Mouse (Mus musculus): ENCODE data around the gene Olfr740. TPM values are rescaled to one million over a fixed set of nuclear protein-coding genes. Genes with fewer than 3 reads are reported as not detected.

The Olfr740 gene
- not detected in 2 replicates for polyA plus RNA-seq (2015; fragmentation: Nextera tagmentation; extraction: Ambion mirVana)

DNA sequence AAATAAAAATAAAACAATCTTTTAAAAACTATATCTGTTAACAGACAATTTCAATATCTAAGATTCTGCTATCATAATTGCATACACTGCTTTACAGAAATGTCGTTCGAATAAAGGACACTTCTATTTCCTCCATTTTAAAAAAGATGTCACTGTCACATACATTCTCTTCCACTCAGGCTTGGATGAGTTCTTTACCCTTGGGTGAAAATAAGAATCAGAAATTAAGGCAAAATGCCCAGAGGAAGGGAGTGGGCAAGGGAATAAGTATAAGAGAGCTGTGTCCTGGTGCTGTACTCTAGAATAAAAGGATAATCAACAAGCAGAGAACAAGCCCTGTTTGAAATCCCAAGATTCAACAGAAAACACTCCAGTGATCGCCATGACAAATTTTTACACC lies at the start of gene Olfr740:
Gene Olfr740 (plus strand): TSS at position 301 of the 400 bp plus-strand sequence.
- 82% methylated on average over 3 of the region's 3 CpGs for WGBS
- Histone ChIP-seq H3K4me3 (ENCODE audit: low read length) (no peak within 1 kb of the TSS), H3K9ac (replicated peaks; ENCODE audit: low read length) (no peak within 1 kb of the TSS), H3K9me3 (ENCODE audit: low read length) (no peaks in the 10 kb centered on the region), H3K27ac (ENCODE audit: low read length) (no peak within 1 kb of the TSS), H3K4me2 (replicated peaks; ENCODE audit: low read depth, low read length) (no peak within 1 kb of the TSS), H3K4me1 (ENCODE audit: insufficient read depth, low read length) (no peaks in the 10 kb centered on the region), H3K27me3 (ENCODE audit: insufficient read depth, low read length) (no peaks in the 10 kb centered on the region), H3K36me3 (ENCODE audit: insufficient read depth, low read length) (no peaks in the 10 kb centered on the region)
- ATAC-seq (ENCODE audit: low FRiP score, low TSS enrichment), result no peak

DNA sequence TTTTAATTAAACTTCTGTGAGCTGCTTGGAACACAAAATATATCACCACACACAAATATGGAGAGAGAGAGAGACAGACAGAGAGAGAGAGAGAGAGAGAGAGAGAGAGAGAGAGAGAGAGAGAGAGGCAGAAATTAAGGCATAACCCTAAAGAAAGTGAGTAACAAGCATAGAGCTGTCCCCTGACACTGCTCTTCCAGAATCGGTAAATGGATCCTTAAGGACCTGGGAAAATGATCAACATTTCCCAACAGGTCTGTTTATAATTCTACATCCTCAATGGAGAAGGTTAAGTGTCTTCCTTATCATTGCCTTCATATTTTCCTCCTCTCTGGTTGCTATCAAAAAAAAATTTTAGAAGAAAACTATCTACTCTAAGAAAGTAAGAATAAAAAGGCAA lies 38.1 kb upstream of the Olfr740 start, which contains the start of gene Olfr738:
Gene Olfr738 (plus strand): TSS at position 301 of the 400 bp plus-strand sequence.
- WGBS, result 83% methylated on average over 1 of the region's 1 CpGs
- Histone ChIP-seq H3K4me2 (replicated peaks; ENCODE audit: low read depth, low read length) (no peak within 1 kb of the TSS), H3K27ac (ENCODE audit: low read length) (no peak within 1 kb of the TSS), H3K9me3 (ENCODE audit: low read length) (no peaks in the 10 kb centered on the region), H3K36me3 (ENCODE audit: insufficient read depth, low read length) (no peaks in the 10 kb centered on the region), H3K4me1 (ENCODE audit: insufficient read depth, low read length) (no peaks in the 10 kb centered on the region), H3K4me3 (ENCODE audit: low read length) (no peak within 1 kb of the TSS), H3K9ac (replicated peaks; ENCODE audit: low read length) (no peak within 1 kb of the TSS), H3K27me3 (ENCODE audit: insufficient read depth, low read length) (no peaks in the 10 kb centered on the region)
- no peak for ATAC-seq (ENCODE audit: low FRiP score, low TSS enrichment)

DNA sequence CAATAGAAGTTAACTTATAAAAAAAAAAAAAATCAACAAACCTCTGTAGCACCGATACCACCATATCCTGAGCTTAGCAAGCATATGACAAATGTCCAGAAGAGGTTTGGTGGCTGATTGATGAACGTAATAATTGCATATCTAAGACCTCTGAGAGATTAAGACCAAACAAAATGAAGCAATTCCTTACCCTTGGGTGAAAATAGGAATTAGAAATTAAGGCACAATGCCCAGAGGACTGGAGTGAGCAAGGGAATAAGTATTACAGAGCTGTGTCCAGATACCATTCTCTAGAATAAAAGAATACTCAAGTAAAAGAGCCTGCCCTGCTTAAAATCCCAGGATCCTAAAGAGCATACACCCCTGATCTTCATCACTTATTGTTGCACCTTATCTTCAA lies 27.0 kb upstream of the Olfr740 start, which contains the start of gene Olfr739:
Gene Olfr739 (plus strand): TSS at position 301 of the 400 bp plus-strand sequence.
- no peak for ATAC-seq (ENCODE audit: low FRiP score, low TSS enrichment)
- Histone ChIP-seq H3K27ac (ENCODE audit: low read length) (no peak within 1 kb of the TSS), H3K4me3 (ENCODE audit: low read length) (no peak within 1 kb of the TSS), H3K9me3 (ENCODE audit: low read length) (no peaks in the 10 kb centered on the region), H3K4me2 (replicated peaks; ENCODE audit: low read depth, low read length) (no peak within 1 kb of the TSS), H3K4me1 (ENCODE audit: insufficient read depth, low read length) (no peaks in the 10 kb centered on the region), H3K9ac (replicated peaks; ENCODE audit: low read length) (no peak within 1 kb of the TSS), H3K36me3 (ENCODE audit: insufficient read depth, low read length) (no peaks in the 10 kb centered on the region), H3K27me3 (ENCODE audit: insufficient read depth, low read length) (no peaks in the 10 kb centered on the region)
- 73% methylated on average over 2 of the region's 2 CpGs for WGBS

DNA sequence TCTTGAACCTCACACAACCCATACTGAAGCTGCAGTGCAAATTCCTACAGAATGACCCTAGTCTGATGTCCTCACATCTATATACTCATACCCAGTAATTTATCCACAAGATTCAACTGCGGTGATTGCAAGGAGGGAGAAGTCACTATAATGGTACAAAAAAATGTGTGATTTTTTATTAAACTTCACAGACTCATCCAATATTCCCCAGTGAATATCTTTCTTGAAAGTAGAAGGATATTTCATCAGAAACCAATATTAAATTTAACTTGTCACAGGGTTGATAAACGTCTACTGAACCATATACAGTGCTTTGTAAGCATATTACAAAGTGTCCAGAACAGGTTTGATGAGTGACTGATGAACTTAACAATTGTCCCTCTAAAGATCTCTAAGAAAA lies 27.1 kb downstream of the Olfr740 start, which contains the start of gene Olfr741:
Gene Olfr741 (plus strand): TSS at position 301 of the 400 bp plus-strand sequence.
- H3K4me3 ChIP-seq (ENCODE audit: low read length), result no peak within 1 kb of the TSS
- ATAC-seq (ENCODE audit: low FRiP score, low TSS enrichment), result no peak
- WGBS, result 71% methylated on average over 2 of the region's 2 CpGs

DNA sequence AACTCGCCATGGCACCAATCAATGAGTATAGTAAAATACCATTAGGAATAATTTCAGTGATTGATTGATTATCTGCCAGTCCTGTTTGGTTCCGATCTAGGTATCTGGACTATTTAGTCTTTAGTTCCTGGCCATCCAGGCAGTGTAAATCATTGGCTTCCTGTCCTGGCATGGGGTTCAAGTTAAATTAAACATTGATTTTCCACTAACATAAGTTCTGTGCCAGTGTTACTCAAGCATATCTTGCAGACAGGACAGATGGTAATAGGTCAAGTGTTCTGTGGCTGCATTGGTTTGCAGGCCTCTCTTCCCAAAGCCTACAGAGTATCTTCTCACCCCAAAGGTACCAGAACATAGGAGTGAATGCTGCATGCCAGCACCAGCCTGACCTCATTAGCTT lies 33.1 kb downstream of the Olfr740 start:
- Histone ChIP-seq H3K27me3 (ENCODE audit: insufficient read depth, low read length) (no peaks in the 10 kb centered on the region), H3K36me3 (ENCODE audit: insufficient read depth, low read length) (no peaks in the 10 kb centered on the region), H3K9ac (replicated peaks; ENCODE audit: low read length) (no peak overlapping the region), H3K9me3 (ENCODE audit: low read length) (no peaks in the 10 kb centered on the region), H3K4me2 (replicated peaks; ENCODE audit: low read depth, low read length) (no peak overlapping the region), H3K4me3 (ENCODE audit: low read length) (no peak overlapping the region), H3K27ac (ENCODE audit: low read length) (no peak overlapping the region), H3K4me1 (ENCODE audit: insufficient read depth, low read length) (no peaks in the 10 kb centered on the region)
- WGBS, result 66% methylated on average over 2 of the region's 2 CpGs
- ATAC-seq (ENCODE audit: low FRiP score, low TSS enrichment), result no peak

More for the DNA sequence above, 27.1 kb downstream of the Olfr740 start, which contains the start of gene Olfr741:
- H3K4me1 ChIP-seq (ENCODE audit: insufficient read depth, low read length), result no peaks in the 10 kb centered on the region
- no peak within 1 kb of the TSS for H3K27ac ChIP-seq (ENCODE audit: low read length)
- H3K9me3 ChIP-seq (ENCODE audit: low read length), result no peaks in the 10 kb centered on the region
- no peak within 1 kb of the TSS for H3K4me2 ChIP-seq (replicated peaks; ENCODE audit: low read depth, low read length)
- no peak within 1 kb of the TSS for H3K9ac ChIP-seq (replicated peaks; ENCODE audit: low read length)
- no peaks in the 10 kb centered on the region for H3K27me3 ChIP-seq (ENCODE audit: insufficient read depth, low read length)
- no peaks in the 10 kb centered on the region for H3K36me3 ChIP-seq (ENCODE audit: insufficient read depth, low read length)

DNA sequence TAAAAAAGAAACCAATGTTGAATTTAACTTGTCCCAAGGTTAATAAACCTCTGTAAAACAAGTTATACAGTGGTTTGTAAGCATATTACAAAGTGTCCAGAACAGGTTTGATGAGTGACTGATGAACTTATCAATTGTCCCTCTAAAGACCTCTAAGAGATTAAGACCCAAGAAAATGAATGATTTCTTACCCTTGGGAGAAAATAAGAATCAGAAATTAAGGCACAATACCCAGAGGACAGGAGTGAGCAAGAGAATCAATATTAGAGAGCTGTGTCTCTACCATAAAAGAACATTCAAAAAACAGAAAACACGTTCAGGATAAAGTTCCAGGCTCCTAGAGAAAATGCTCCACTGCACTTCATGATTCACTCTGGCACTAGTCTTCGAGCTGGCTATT lies 58.0 kb downstream of the Olfr740 start, which contains the start of gene Olfr742:
Gene Olfr742 (plus strand): TSS at position 301 of the 400 bp plus-strand sequence.
- Histone ChIP-seq H3K27ac (ENCODE audit: low read length) (no peak within 1 kb of the TSS), H3K9ac (replicated peaks; ENCODE audit: low read length) (no peak within 1 kb of the TSS), H3K4me1 (ENCODE audit: insufficient read depth, low read length) (no peaks in the 10 kb centered on the region), H3K27me3 (ENCODE audit: insufficient read depth, low read length) (no peaks in the 10 kb centered on the region), H3K9me3 (ENCODE audit: low read length) (no peaks in the 10 kb centered on the region), H3K4me3 (ENCODE audit: low read length) (no peak within 1 kb of the TSS), H3K36me3 (ENCODE audit: insufficient read depth, low read length) (no peaks in the 10 kb centered on the region), H3K4me2 (replicated peaks; ENCODE audit: low read depth, low read length) (no peak within 1 kb of the TSS)
- 53% methylated on average over 2 of the region's 2 CpGs for WGBS
- no peak for ATAC-seq (ENCODE audit: low FRiP score, low TSS enrichment)

Other genes with a start within 250 kb of the Olfr740 start
- gene Olfr731, start 203.7 kb upstream of the Olfr740 start, polyA plus RNA-seq (2015; fragmentation: Nextera tagmentation; extraction: Ambion mirVana), result not detected in 2 replicates
- not detected in 2 replicates for gene Olfr732, start 161.3 kb upstream of the Olfr740 start, polyA plus RNA-seq (2015; fragmentation: Nextera tagmentation; extraction: Ambion mirVana)
- not detected in 2 replicates for gene Olfr733, start 144.0 kb upstream of the Olfr740 start, polyA plus RNA-seq (2015; fragmentation: Nextera tagmentation; extraction: Ambion mirVana)
- gene Olfr734, start 118.8 kb upstream of the Olfr740 start, polyA plus RNA-seq (2015; fragmentation: Nextera tagmentation; extraction: Ambion mirVana), result not detected in 2 replicates
- not detected in 2 replicates for gene Olfr735, start 96.7 kb upstream of the Olfr740 start, polyA plus RNA-seq (2015; fragmentation: Nextera tagmentation; extraction: Ambion mirVana)
- not detected in 2 replicates for gene Tlr11, start 87.6 kb upstream of the Olfr740 start, polyA plus RNA-seq (2015; fragmentation: Nextera tagmentation; extraction: Ambion mirVana)
- not detected in 2 replicates for gene Olfr736, start 64.4 kb upstream of the Olfr740 start, polyA plus RNA-seq (2015; fragmentation: Nextera tagmentation; extraction: Ambion mirVana)
- not detected in 2 replicates for gene Olfr738, start 38.0 kb upstream of the Olfr740 start, polyA plus RNA-seq (2015; fragmentation: Nextera tagmentation; extraction: Ambion mirVana)
- gene Olfr739, start 26.9 kb upstream of the Olfr740 start, polyA plus RNA-seq (2015; fragmentation: Nextera tagmentation; extraction: Ambion mirVana), result not detected in 2 replicates
- gene Olfr741, start 27.2 kb downstream of the Olfr740 start, polyA plus RNA-seq (2015; fragmentation: Nextera tagmentation; extraction: Ambion mirVana), result not detected in 2 replicates
- not detected in 2 replicates for gene Olfr742, start 58.1 kb downstream of the Olfr740 start, polyA plus RNA-seq (2015; fragmentation: Nextera tagmentation; extraction: Ambion mirVana)
- gene Olfr743, start 76.3 kb downstream of the Olfr740 start, polyA plus RNA-seq (2015; fragmentation: Nextera tagmentation; extraction: Ambion mirVana), result not detected in 2 replicates
- not detected in 2 replicates for gene Olfr744, start 169.3 kb downstream of the Olfr740 start, polyA plus RNA-seq (2015; fragmentation: Nextera tagmentation; extraction: Ambion mirVana)
- not detected in 2 replicates for gene Olfr745, start 193.8 kb downstream of the Olfr740 start, polyA plus RNA-seq (2015; fragmentation: Nextera tagmentation; extraction: Ambion mirVana)
- gene Olfr746, start 201.5 kb downstream of the Olfr740 start, polyA plus RNA-seq (2015; fragmentation: Nextera tagmentation; extraction: Ambion mirVana), result not detected in 2 replicates
- gene Olfr747, start 247.7 kb downstream of the Olfr740 start, polyA plus RNA-seq (2015; fragmentation: Nextera tagmentation; extraction: Ambion mirVana), result not detected in 2 replicates